Mouse (Mus musculus) limb, embryonic 14.5 days (tissue): Measurements from ENCODE around the gene Pdzph1. TPM values are rescaled to one million over a fixed set of nuclear protein-coding genes. Genes with fewer than 3 reads are reported as not detected.
A peak's percentile ranks its signal among the peaks of the same experiment; 100 is the strongest.

ENCODE experiments used
- ATAC-seq: fragments of 200-750 bp; cut with Nextera tagmentation; 2 replicates; pipeline ENCODE4 v1.8.0; 2017; ENCODE audit warnings: low read depth, moderate number of reproducible peaks, moderate TSS enrichment; ENCODE audit not compliant: low FRiP score
- DNase-seq: peaks from one replicate; pipeline ENCODE4 v3.0.0-alpha.2; 2015; ENCODE audit warnings: low spot score
- H3K27ac ChIP-seq: fragments of 300-500 bp; sonication (generic); replicated peaks from 2 replicates; pipeline ENCODE4 v1.5.1; 2014; ENCODE audit warnings: low read depth, mild to moderate bottlenecking, low read length, moderate library complexity, mixed read lengths
- H3K27me3 ChIP-seq: fragments of 300-500 bp; sonication (generic); 2 replicates; pipeline ENCODE4 v1.6.1; 2014; ENCODE audit warnings: low read length, mixed read lengths; ENCODE audit not compliant: control insufficient read depth, insufficient read depth
- H3K36me3 ChIP-seq: fragments of 300-500 bp; sonication (generic); 2 replicates; pipeline ENCODE4 v1.6.1; 2014; ENCODE audit warnings: mild to moderate bottlenecking, low read length, moderate library complexity, mixed read lengths; ENCODE audit not compliant: control insufficient read depth, insufficient read depth
- H3K4me1 ChIP-seq: fragments of 300-500 bp; sonication (generic); 2 replicates; pipeline ENCODE4 v1.6.1; 2014; ENCODE audit warnings: antibody characterized with exemption, low read length, mixed read lengths; ENCODE audit not compliant: control insufficient read depth, insufficient read depth
- H3K4me2 ChIP-seq: fragments of 300-500 bp; sonication (generic); replicated peaks from 2 replicates; pipeline ENCODE4 v1.6.1; 2014; ENCODE audit warnings: low read depth, mild to moderate bottlenecking, low read length, moderate library complexity; ENCODE audit not compliant: severe bottlenecking
- H3K4me3 ChIP-seq: fragments of 300-500 bp; sonication (generic); replicated peaks from 2 replicates; pipeline ENCODE4 v1.5.1; 2014; ENCODE audit warnings: low read length
- H3K9ac ChIP-seq: fragments of 300-500 bp; sonication (generic); 2 replicates; pipeline ENCODE4 v1.6.1; 2014; ENCODE audit warnings: mild to moderate bottlenecking, low read depth, low read length, moderate library complexity; ENCODE audit not compliant: severe bottlenecking
- H3K9me3 ChIP-seq: fragments of 300-500 bp; sonication (generic); 2 replicates; pipeline ENCODE4 v1.6.1; 2016; ENCODE audit warnings: low read length; ENCODE audit not compliant: control insufficient read depth
- POLR2A ChIP-seq: fragments of 200-500 bp; IDR thresholded peaks from 2 replicates; pipeline ENCODE4 v1.8.0; 2012; ENCODE audit warnings: inconsistent platforms, mild to moderate bottlenecking, moderate library complexity, borderline replicate concordance; ENCODE audit not compliant: insufficient read depth, insufficient read length; ENCODE audit errors: extremely low read depth
- WGBS: fragments of 180-500 bp; shearing (Covaris S2); extraction: QIAGEN DNeasy Blood & Tissue Kit; methylation state at CpG from one replicate; pipeline ENCODE4 v1.1.7; 2014; 5-methylcytosine and 5-hydroxymethylcytosine counted together
- polyA plus RNA-seq, 2 experiments: library from polyadenylated mRNA; depleted of rRNA in 1 of 2; stranded (reverse) in 1 of 2; unstranded in 1 of 2; fragments of >200 nt; fragmentation: Nextera tagmentation in 1 of 2; extraction: Ambion mirVana in 1 of 2; gene quantifications; 2 replicates each; pipeline versions ENCODE4 v1.2.1 to v1.2.3; 2012 to 2014

Gene Pdzph1
- polyA plus RNA-seq (2012; rRNA removed) (0.17 and 0.29 TPM in 2 replicates), polyA plus RNA-seq (2014; fragmentation: Nextera tagmentation; extraction: Ambion mirVana) (not detected in 2 replicates)

- TF ChIP-seq POLR2A: no peak
- Histone ChIP-seq H3K4me1 (no peaks in the 10 kb centered on the region; the same call in 1 of the 2 replicates), H3K36me3 (no peaks in the 10 kb centered on the region), H3K9me3 (no peaks in the 10 kb centered on the region), H3K9ac (no peak within 1 kb of the TSS), H3K4me2 (no peak within 1 kb of the TSS), H3K27me3 (no peaks in the 10 kb centered on the region), H3K27ac (no peak within 1 kb of the TSS), H3K4me3 (no peak within 1 kb of the TSS)
- 77% methylated on average over 6 of the region's 6 CpGs for WGBS
- ATAC-seq (no peak), DNase-seq (no peak)
Observed at GRCm38 (mm10) chr17:58991275-58991674, at the start of gene Pdzph1. Gene Pdzph1 (minus strand): TSS chr17:58991375.

- ATAC-seq (no peak), DNase-seq (peak; percentile 53)
- no peaks in the 10 kb centered on the region for H3K36me3 ChIP-seq
- H3K4me3 ChIP-seq: no peak overlapping the region
- no peaks in the 10 kb centered on the region for H3K9me3 ChIP-seq
- H3K27ac ChIP-seq: no peak overlapping the region
- 41% methylated on average over 5 of the region's 5 CpGs for WGBS
- no peak overlapping the region for H3K9ac ChIP-seq
- TF ChIP-seq POLR2A: no peak
- H3K27me3 ChIP-seq: no peaks in the 10 kb centered on the region
- H3K4me1 ChIP-seq: no peaks in the 10 kb centered on the region
- no peak overlapping the region for H3K4me2 ChIP-seq
Observed at GRCm38 (mm10) chr17:59039754-59040153, 48.6 kb upstream of the Pdzph1 start.

GRCm38 (mm10) chr17:59033445-59033844 is 42.3 kb upstream of the Pdzph1 start:
- H3K4me3 ChIP-seq: no peak overlapping the region
- DNase-seq (no peak), ATAC-seq (no peak)
- H3K27ac ChIP-seq: no peak overlapping the region
- no peak for TF ChIP-seq POLR2A
- WGBS: 90% methylated on average over 3 of the region's 3 CpGs
- H3K36me3 ChIP-seq: no peaks in the 10 kb centered on the region
- H3K9ac ChIP-seq: no peak overlapping the region
- no peaks in the 10 kb centered on the region for H3K27me3 ChIP-seq
- H3K4me2 ChIP-seq: no peak overlapping the region
- H3K9me3 ChIP-seq: no peaks in the 10 kb centered on the region
- no peaks in the 10 kb centered on the region for H3K4me1 ChIP-seq

DNA sequence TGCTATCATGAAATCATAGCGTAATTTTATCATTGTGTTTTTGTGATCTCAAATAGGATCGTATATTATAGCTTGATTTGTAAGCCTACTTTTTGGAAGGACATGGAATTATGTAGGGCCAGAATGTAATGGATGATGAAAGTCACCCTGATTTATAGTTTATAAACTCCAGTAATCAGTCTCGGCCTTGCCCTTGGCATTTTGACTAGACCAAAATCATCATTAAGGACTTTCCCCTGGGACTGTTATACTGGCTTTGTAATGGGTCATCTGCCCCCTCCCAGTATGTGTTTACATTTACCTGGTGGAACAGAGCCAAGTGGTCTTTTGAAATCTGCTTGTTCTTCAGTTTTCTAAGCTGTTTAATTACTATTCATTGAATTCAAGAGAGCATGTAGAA is 35.2 kb upstream of the Pdzph1 start:
- H3K4me2 ChIP-seq: no peak overlapping the region
- no peaks in the 10 kb centered on the region for H3K27me3 ChIP-seq

DNA sequence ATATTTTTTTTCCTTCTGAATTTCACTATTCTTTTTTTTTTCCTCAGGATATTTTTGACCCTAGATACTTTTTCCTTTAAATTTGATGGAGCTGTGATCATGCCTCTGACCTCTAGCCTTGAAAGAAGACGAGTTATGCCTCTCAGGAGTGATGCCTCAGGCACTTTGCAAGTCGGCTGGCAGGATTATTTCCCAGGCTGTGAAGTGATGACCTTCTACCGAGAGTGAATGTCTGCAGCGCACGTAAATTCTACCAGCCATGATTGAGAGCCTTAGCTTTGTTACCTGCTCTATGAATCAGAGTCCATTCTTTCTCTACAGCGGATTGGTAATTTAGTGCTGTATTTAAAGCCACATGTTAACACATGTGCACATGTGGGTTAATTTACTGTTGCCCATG is 33.3 kb upstream of the Pdzph1 start:
- no peak for ATAC-seq
- Histone ChIP-seq H3K4me1 (no peaks in the 10 kb centered on the region), H3K4me3 (no peak overlapping the region), H3K9ac (no peak overlapping the region), H3K27me3 (no peaks in the 10 kb centered on the region), H3K9me3 (no peaks in the 10 kb centered on the region), H3K4me2 (no peak overlapping the region), H3K27ac (no peak overlapping the region), H3K36me3 (no peaks in the 10 kb centered on the region)
- no peak for DNase-seq
- no peak for TF ChIP-seq POLR2A
- 23% methylated on average over 6 of the region's 6 CpGs for WGBS

More for the DNA sequence above, 35.2 kb upstream of the Pdzph1 start:
- Histone ChIP-seq H3K4me3 (no peak overlapping the region), H3K4me1 (no peaks in the 10 kb centered on the region), H3K27ac (no peak overlapping the region), H3K36me3 (no peaks in the 10 kb centered on the region), H3K9me3 (no peaks in the 10 kb centered on the region), H3K9ac (no peak overlapping the region)
- DNase-seq (no peak), ATAC-seq (no peak)
- TF ChIP-seq POLR2A: no peak
- 56% methylated on average over 3 of the region's 3 CpGs for WGBS

DNA sequence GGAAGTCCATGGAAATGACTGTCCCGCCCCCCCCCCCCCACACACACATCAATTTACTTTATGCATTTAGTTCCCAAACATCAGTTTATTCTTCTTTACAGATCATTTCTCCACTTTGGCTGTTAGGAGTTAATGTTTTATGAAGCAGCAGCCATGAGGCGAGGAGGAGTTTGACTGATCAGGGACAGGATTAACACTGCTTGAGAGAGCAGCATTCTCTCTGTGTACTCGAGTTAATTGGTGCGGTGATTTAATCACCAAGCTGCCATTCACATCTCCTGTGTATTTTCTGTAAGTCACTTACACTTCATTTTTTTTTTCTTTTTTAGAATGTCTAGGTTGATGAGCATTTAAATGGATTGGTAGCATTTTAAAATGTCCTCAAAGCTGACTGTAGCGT is 32.8 kb upstream of the Pdzph1 start:
- no peaks in the 10 kb centered on the region for H3K27me3 ChIP-seq
- H3K9me3 ChIP-seq: no peaks in the 10 kb centered on the region
- no peak overlapping the region for H3K27ac ChIP-seq
- no peak for ATAC-seq
- no peak for DNase-seq
- H3K36me3 ChIP-seq: no peaks in the 10 kb centered on the region
- H3K4me3 ChIP-seq: no peak overlapping the region
- H3K4me2 ChIP-seq: no peak overlapping the region
- TF ChIP-seq POLR2A: no peak
- 59% methylated on average over 4 of the region's 5 CpGs for WGBS
- H3K4me1 ChIP-seq: no peaks in the 10 kb centered on the region
- H3K9ac ChIP-seq: no peak overlapping the region
